13 mouse cellular contexts compared by ENCODE assay signal in the genomic region with DNA sequence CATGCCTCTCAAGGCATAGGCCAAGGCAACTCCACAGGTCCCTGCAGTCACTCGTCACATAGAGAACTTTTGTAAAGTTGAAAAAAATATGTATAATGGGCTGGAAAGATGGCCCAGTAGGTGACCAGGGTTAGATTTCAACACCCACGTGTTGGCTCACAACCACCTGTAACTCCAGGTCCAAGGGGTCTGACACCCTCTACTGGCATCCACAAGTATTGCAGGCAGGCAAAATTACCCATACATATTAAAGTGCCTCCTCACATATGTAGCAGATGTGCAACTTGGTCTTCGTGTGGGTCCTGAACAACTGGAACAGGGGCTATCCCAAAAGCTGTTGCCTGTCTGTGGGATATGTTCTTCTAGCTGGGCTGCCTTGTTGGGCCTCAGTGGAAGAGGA. TPM values are rescaled to one million over a fixed set of nuclear protein-coding genes. Genes with fewer than 3 reads are reported as not detected.
A peak's percentile ranks its signal among the peaks of the same experiment; 100 is the strongest.
DNase-seq lines count a peak whose midpoint lies in the region; ATAC-seq and TF ChIP-seq lines count a peak whose summit lies in the region.
"Had no signal": no experiment of that assay in that cellular context is flagged by ENCODE, and none has a peak within 500 bp of the region (broad histone marks: within the 10 kb centered on the region; RNA-seq: fewer than 3 reads in every experiment).

No protein-coding gene starts in this region.

- in situ Hi-C loops in Patski (cut with MboI; ENCODE audit: low pct_unique_long_range_greater_than_20kb), result no loop called here

- 71% methylated on average over 3 of the region's 3 CpGs for WGBS in heart, postnatal 0 days
- WGBS in midbrain, postnatal 0 days, result 66% methylated on average over 3 of the region's 3 CpGs
- WGBS in midbrain, embryonic 15.5 days, result 64% methylated on average over 3 of the region's 3 CpGs

- H3K4me2 ChIP-seq in heart, postnatal 0 days (ENCODE audit: low read depth, low read length), result no peak overlapping the region
- H3K4me2 ChIP-seq in midbrain, postnatal 0 days (ENCODE audit: low read depth, low read length, poor library complexity, severe bottlenecking), result no peak overlapping the region
- no peak overlapping the region for H3K4me2 ChIP-seq in midbrain, embryonic 15.5 days

- no peaks in the 10 kb centered on the region for H3K36me3 ChIP-seq in heart, postnatal 0 days (replicated peaks; ENCODE audit: control insufficient read depth, insufficient read depth, low read length)
- no peaks in the 10 kb centered on the region for H3K36me3 ChIP-seq in midbrain, postnatal 0 days (ENCODE audit: insufficient read depth, low read length)
- H3K36me3 ChIP-seq in midbrain, embryonic 15.5 days (replicated peaks), result no peaks in the 10 kb centered on the region
- H3K36me3 ChIP-seq: embryonic facial prominence, embryonic 10.5 days had no signal

- DNase-seq in heart, postnatal 0 days (ENCODE audit: low spot score), result no peak
- DNase-seq in heart, adult 8-10 months (ENCODE audit: low spot score), result no peak
- no peak for DNase-seq in midbrain, postnatal 0 days (ENCODE audit: low spot score)
- no peak for DNase-seq in Patski (ENCODE audit: low read depth, low spot score)
- no peak for DNase-seq in urinary bladder, adult 2 months (ENCODE audit: low spot score)
- no peak for DNase-seq in frontal cortex, postnatal 14 days (ENCODE audit: low spot score in 2 of 2)
- DNase-seq: adrenal gland, postnatal 14 days; cerebellum, adult 18-20 months; midbrain, embryonic 14.5 days had no signal

- H3K4me1 ChIP-seq in heart, postnatal 0 days (ENCODE audit: control insufficient read depth, insufficient read depth), result no peaks in the 10 kb centered on the region
- H3K4me1 ChIP-seq in midbrain, postnatal 0 days (ENCODE audit: insufficient read depth, low read length), result no peaks in the 10 kb centered on the region
- no peaks in the 10 kb centered on the region for H3K4me1 ChIP-seq in midbrain, embryonic 15.5 days
- H3K4me1 ChIP-seq: embryonic facial prominence, embryonic 10.5 days had no signal

- CTCF ChIA-PET in Patski (lab: Charles Lee), result no interaction called here

- no peak for TF ChIP-seq EP300 in heart, postnatal 0 days (IDR thresholded peaks at IDR 0.05; ENCODE audit: low read depth)

- H3K9me3 ChIP-seq in heart, postnatal 0 days (replicated peaks; ENCODE audit: control insufficient read depth, low read length), result no peaks in the 10 kb centered on the region
- H3K9me3 ChIP-seq in midbrain, postnatal 0 days (ENCODE audit: low read length), result no peaks in the 10 kb centered on the region
- H3K9me3 ChIP-seq in midbrain, embryonic 15.5 days, result 0 out of 2 replicates have a peak, but pooled peaks cover 6% of the 10 kb centered on the region
- H3K9me3 ChIP-seq: embryonic facial prominence, embryonic 10.5 days had no signal

- H3K9ac ChIP-seq in heart, postnatal 0 days (replicated peaks; ENCODE audit: low read depth, low read length), result no peak overlapping the region
- no peak overlapping the region for H3K9ac ChIP-seq in midbrain, postnatal 0 days (replicated peaks; ENCODE audit: low read length, poor library complexity, severe bottlenecking)
- H3K9ac ChIP-seq in midbrain, embryonic 15.5 days, result no peak overlapping the region

- no peak overlapping the region for H3K27ac ChIP-seq in heart, postnatal 0 days (ENCODE audit: low read depth)
- H3K27ac ChIP-seq in midbrain, postnatal 0 days (ENCODE audit: low read depth, low read length), result no peak overlapping the region
- H3K27ac ChIP-seq in midbrain, embryonic 15.5 days, result no peak overlapping the region
- H3K27ac ChIP-seq: embryonic facial prominence, embryonic 10.5 days had no signal

- POLR2A ChIA-PET in Patski (lab: Charles Lee), result no interaction called here

- no peak for ATAC-seq in heart, postnatal 0 days (ENCODE audit: insufficient read depth, low read depth)
- ATAC-seq in midbrain, postnatal 0 days (ENCODE audit: low FRiP score), result no peak
- no peak for ATAC-seq in midbrain, embryonic 15.5 days (replicated peaks)
- no peak for ATAC-seq in Patski
- ATAC-seq in megakaryocyte-erythroid progenitor cell, adult 5-6 weeks (replicated peaks; ENCODE audit: low FRiP score, low TSS enrichment, poor library complexity, severe bottlenecking), result peak; percentile 18; the same call in 1 of the 2 replicates

- no peaks in the 10 kb centered on the region for H3K27me3 ChIP-seq in heart, postnatal 0 days (ENCODE audit: control insufficient read depth, insufficient read depth, low read length)
- no peaks in the 10 kb centered on the region for H3K27me3 ChIP-seq in midbrain, postnatal 0 days (ENCODE audit: insufficient read depth, low read length)
- no peaks in the 10 kb centered on the region for H3K27me3 ChIP-seq in midbrain, embryonic 15.5 days (replicated peaks)
- no peaks in the 10 kb centered on the region for H3K27me3 ChIP-seq in Patski

- H3K4me3 ChIP-seq in heart, postnatal 0 days (ENCODE audit: low read depth, low read length), result no peak overlapping the region
- H3K4me3 ChIP-seq in midbrain, postnatal 0 days (ENCODE audit: low read depth, low read length), result no peak overlapping the region
- H3K4me3 ChIP-seq in midbrain, embryonic 15.5 days, result no peak overlapping the region
- H3K4me3 ChIP-seq: embryonic facial prominence, embryonic 10.5 days had no signal

- TF ChIP-seq CTCF in heart, postnatal 0 days (IDR thresholded peaks at IDR 0.05; ENCODE audit: low read depth), result peak; percentile 11; the same call in 1 of the 2 replicates
- TF ChIP-seq CTCF in midbrain, postnatal 0 days (IDR thresholded peaks at IDR 0.05), result peak; percentile 32
- peak; percentile 40 for TF ChIP-seq CTCF in Patski (IDR thresholded peaks at IDR 0.05)

RNA-seq across cellular contexts. Expression of a gene that starts 15.1 kb away (rescaled TPM):
- total RNA-seq in heart, postnatal 0 days (2014; rRNA removed; ENCODE audit: low replicate concordance), result 38.0 and 62.9 TPM in 2 replicates
- polyA plus RNA-seq in heart, postnatal 0 days (2015; fragmentation: Nextera tagmentation; extraction: Ambion mirVana), result 21.5 and 26.7 TPM in 2 replicates
- total RNA-seq in heart, adult 8-10 months (2022), result 100 to 1,000 TPM; 184 to 228 (median 192) TPM
- 64.8 and 77.5 TPM in 2 replicates for total RNA-seq in midbrain, postnatal 0 days (2014; rRNA removed)
- 28.4 and 36.8 TPM in 2 replicates for polyA plus RNA-seq in midbrain, postnatal 0 days (2015; fragmentation: Nextera tagmentation; extraction: Ambion mirVana)
- polyA plus RNA-seq in midbrain, embryonic 15.5 days (2015; fragmentation: Nextera tagmentation; extraction: Ambion mirVana), result 33.3 and 35.2 TPM in 2 replicates
- polyA plus RNA-seq in Patski (2021), result 37.8 TPM
- total RNA-seq in megakaryocyte-erythroid progenitor cell, adult 5-6 weeks (2014; fragmentation: Nextera tagmentation), result 78.4 and 95.1 TPM in 2 replicates
- 69.0 and 101 TPM in 2 replicates for total RNA-seq in megakaryocyte-erythroid progenitor cell, adult 5-6 weeks (2017)
- 25.0 and 31.5 TPM in 2 replicates for polyA plus RNA-seq in urinary bladder, adult 2 months (2012; rRNA removed)

RNA-seq across cellular contexts. Expression of a gene that starts 15.8 kb away (rescaled TPM):
- not detected in 2 replicates for total RNA-seq in heart, postnatal 0 days (2014; rRNA removed; ENCODE audit: low replicate concordance)
- 0.05 TPM in 1 of 2 replicates, not detected in the other for polyA plus RNA-seq in heart, postnatal 0 days (2015; fragmentation: Nextera tagmentation; extraction: Ambion mirVana)
- total RNA-seq in heart, adult 8-10 months (2022), result under 1 TPM; 0.11 to 0.25 (median 0.19) TPM
- total RNA-seq in midbrain, postnatal 0 days (2014; rRNA removed), result 4.9 and 7.6 TPM in 2 replicates
- 2.2 and 2.4 TPM in 2 replicates for polyA plus RNA-seq in midbrain, postnatal 0 days (2015; fragmentation: Nextera tagmentation; extraction: Ambion mirVana)
- polyA plus RNA-seq in midbrain, embryonic 15.5 days (2015; fragmentation: Nextera tagmentation; extraction: Ambion mirVana), result 1.8 and 2.7 TPM in 2 replicates
- 0.44 TPM for polyA plus RNA-seq in Patski (2021)
- total RNA-seq in megakaryocyte-erythroid progenitor cell, adult 5-6 weeks (2014; fragmentation: Nextera tagmentation), result not detected in 2 replicates
- total RNA-seq in megakaryocyte-erythroid progenitor cell, adult 5-6 weeks (2017), result not detected in 2 replicates
- polyA plus RNA-seq in urinary bladder, adult 2 months (2012; rRNA removed), result 0.06 and 0.15 TPM in 2 replicates
- polyA plus RNA-seq: heart, embryonic 16.5 days had no signal

RNA-seq across cellular contexts. Expression of a gene that starts 59.3 kb away (rescaled TPM):
- total RNA-seq in heart, postnatal 0 days (2014; rRNA removed; ENCODE audit: low replicate concordance), result 6.5 and 8.6 TPM in 2 replicates
- polyA plus RNA-seq in heart, postnatal 0 days (2015; fragmentation: Nextera tagmentation; extraction: Ambion mirVana), result 6.9 and 8.1 TPM in 2 replicates
- 1 to 10 TPM; 2.3 to 3.3 (median 3.1) TPM for total RNA-seq in heart, adult 8-10 months (2022)
- 1.9 and 3.4 TPM in 2 replicates for total RNA-seq in midbrain, postnatal 0 days (2014; rRNA removed)
- polyA plus RNA-seq in midbrain, postnatal 0 days (2015; fragmentation: Nextera tagmentation; extraction: Ambion mirVana), result 3.1 and 3.4 TPM in 2 replicates
- 3.2 and 4.2 TPM in 2 replicates for polyA plus RNA-seq in midbrain, embryonic 15.5 days (2015; fragmentation: Nextera tagmentation; extraction: Ambion mirVana)
- polyA plus RNA-seq in Patski (2021), result 13.5 TPM
- total RNA-seq in megakaryocyte-erythroid progenitor cell, adult 5-6 weeks (2014; fragmentation: Nextera tagmentation), result 5.0 and 14.5 TPM in 2 replicates
- total RNA-seq in megakaryocyte-erythroid progenitor cell, adult 5-6 weeks (2017), result 12.8 and 16.2 TPM in 2 replicates
- 101 and 130 TPM in 2 replicates for polyA plus RNA-seq in urinary bladder, adult 2 months (2012; rRNA removed)
